Mouse (Mus musculus): ENCODE data around the gene Tnfaip8l3. TPM values are rescaled to one million over a fixed set of nuclear protein-coding genes. Genes with fewer than 3 reads are reported as not detected.
"Not testable (repeated sequence)": the region's sequence is repeated elsewhere in the genome, so short reads cannot be mapped to it uniquely, and the experiment has no call there.

The Tnfaip8l3 gene
- polyA plus RNA-seq, 1 experiment: 3.2 TPM

DNA sequence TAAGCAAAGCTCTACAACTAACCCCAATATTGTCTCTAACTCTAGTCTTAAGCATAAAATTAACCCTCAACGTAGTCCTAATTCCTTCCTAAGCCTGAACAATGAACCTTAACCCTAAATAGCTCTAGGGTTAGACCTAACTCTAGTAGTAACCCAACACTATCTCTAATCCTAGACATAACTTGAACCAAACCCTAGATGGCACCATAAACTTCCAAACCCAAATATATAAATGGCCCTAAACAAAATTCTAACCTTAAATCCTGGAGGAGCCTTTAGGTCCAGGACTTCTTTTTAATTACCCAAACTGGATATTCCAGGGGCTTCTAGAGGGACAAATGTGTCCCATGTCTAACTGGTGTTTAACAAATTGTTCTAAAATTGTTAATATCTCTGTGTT, 73.7 kb downstream of the Tnfaip8l3 start:
- Histone ChIP-seq H3K27me3 (ENCODE audit: control insufficient read depth, insufficient read depth, low read length) (no peaks in the 10 kb centered on the region), H3K4me1 (ENCODE audit: control insufficient read depth, insufficient read depth, insufficient read length, low read length) (no peaks in the 10 kb centered on the region; the same call in 1 of the 2 replicates), H3K36me3 (ENCODE audit: control insufficient read depth, insufficient read depth, low read length) (no peaks in the 10 kb centered on the region), H3K27ac (ENCODE audit: insufficient read depth, low read depth, low read length) (no peak overlapping the region), H3K4me3 (ENCODE audit: low read depth, low read length) (no peak overlapping the region)
- TF ChIP-seq POLR2A (IDR thresholded peaks at IDR 0.05; ENCODE audit: low read depth, low read length) (no peak), CTCF (IDR thresholded peaks at IDR 0.05; ENCODE audit: extremely low read depth, insufficient read length, insufficient replicate concordance, low read depth, low read length) (no peak)
- WGBS: 57% methylated on average over 1 of the region's 1 CpGs

- not testable (repeated sequence) for H3K36me3 ChIP-seq (ENCODE audit: control insufficient read depth, insufficient read depth, low read length); H3K4me1 ChIP-seq (ENCODE audit: control insufficient read depth, insufficient read depth, insufficient read length, low read length); H3K27ac ChIP-seq (ENCODE audit: insufficient read depth, low read depth, low read length); H3K4me3 ChIP-seq (ENCODE audit: low read depth, low read length); H3K27me3 ChIP-seq (ENCODE audit: control insufficient read depth, insufficient read depth, low read length)
Measured at GRCm38 (mm10) chr9:53992567-53992966, 75.6 kb downstream of the Tnfaip8l3 start.

DNA sequence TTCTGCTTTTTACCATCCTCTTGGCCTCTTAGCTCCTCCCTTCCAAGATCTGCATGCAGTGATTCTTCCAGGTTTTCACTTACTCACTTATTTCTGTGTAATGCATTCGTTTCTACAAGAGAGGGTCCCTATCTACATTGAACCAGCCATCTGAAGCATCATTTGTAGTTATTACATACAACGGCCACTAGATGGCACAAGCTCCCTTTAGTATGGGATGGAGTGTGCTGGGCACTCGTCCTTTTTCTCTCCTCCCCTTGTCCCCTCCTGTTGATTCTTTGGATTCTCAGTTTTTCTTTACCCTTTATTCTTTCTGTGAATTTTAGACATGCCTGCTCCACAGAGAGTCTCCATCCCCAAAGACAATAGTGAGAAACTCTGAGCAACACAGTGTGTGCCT, 77.3 kb downstream of the Tnfaip8l3 start:
- no peaks in the 10 kb centered on the region; the same call in 1 of the 2 replicates for H3K4me1 ChIP-seq (ENCODE audit: control insufficient read depth, insufficient read depth, insufficient read length, low read length)
- TF ChIP-seq CTCF (IDR thresholded peaks at IDR 0.05; ENCODE audit: extremely low read depth, insufficient read length, insufficient replicate concordance, low read depth, low read length): peak; percentile 17; the same call in 1 of the 2 replicates
- TF ChIP-seq POLR2A (IDR thresholded peaks at IDR 0.05; ENCODE audit: low read depth, low read length): no peak
- no peaks in the 10 kb centered on the region for H3K36me3 ChIP-seq (ENCODE audit: control insufficient read depth, insufficient read depth, low read length)
- no peak overlapping the region for H3K4me3 ChIP-seq (ENCODE audit: low read depth, low read length)
- 2% methylated on average over 3 of the region's 3 CpGs for WGBS
- H3K27ac ChIP-seq (ENCODE audit: insufficient read depth, low read depth, low read length): no peak overlapping the region
- no peaks in the 10 kb centered on the region for H3K27me3 ChIP-seq (ENCODE audit: control insufficient read depth, insufficient read depth, low read length)

- H3K27me3 ChIP-seq (ENCODE audit: control insufficient read depth, insufficient read depth, low read length): no peaks in the 10 kb centered on the region
- H3K4me3 ChIP-seq (ENCODE audit: low read depth, low read length): no peak overlapping the region
- H3K4me1 ChIP-seq (ENCODE audit: control insufficient read depth, insufficient read depth, insufficient read length, low read length): no peaks in the 10 kb centered on the region
- WGBS: 23% methylated on average over 3 of the region's 3 CpGs
- no peaks in the 10 kb centered on the region for H3K36me3 ChIP-seq (ENCODE audit: control insufficient read depth, insufficient read depth, low read length)
- no peak overlapping the region for H3K27ac ChIP-seq (ENCODE audit: insufficient read depth, low read depth, low read length)
- TF ChIP-seq POLR2A (IDR thresholded peaks at IDR 0.05; ENCODE audit: low read depth, low read length) (no peak), CTCF (IDR thresholded peaks at IDR 0.05; ENCODE audit: extremely low read depth, insufficient read length, insufficient replicate concordance, low read depth, low read length) (no peak)
Measured at GRCm38 (mm10) chr9:53986972-53987371, 81.2 kb downstream of the Tnfaip8l3 start.

DNA sequence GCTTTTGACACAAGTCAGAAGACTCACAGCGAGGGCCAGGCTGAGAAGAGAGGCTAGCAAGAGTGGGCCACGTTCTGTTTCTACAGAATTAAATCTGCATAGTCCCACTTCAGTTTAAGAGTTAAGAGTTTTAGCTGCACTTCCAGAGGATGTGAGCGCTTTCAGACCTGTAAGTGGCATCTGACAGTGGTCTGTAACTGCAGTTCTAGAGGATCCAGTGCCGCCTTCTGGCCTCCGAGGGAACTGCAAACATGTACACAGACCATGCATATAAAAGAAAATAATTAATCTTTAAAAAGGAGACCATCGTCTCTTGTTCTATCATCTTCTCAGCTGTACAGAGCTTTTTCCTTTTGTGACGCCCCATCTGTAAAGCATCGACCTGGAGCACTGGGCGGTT, 83.3 kb downstream of the Tnfaip8l3 start:
- 32% methylated on average over 9 of the region's 9 CpGs for WGBS
- Histone ChIP-seq H3K4me1 (ENCODE audit: control insufficient read depth, insufficient read depth, insufficient read length, low read length) (no peaks in the 10 kb centered on the region), H3K36me3 (ENCODE audit: control insufficient read depth, insufficient read depth, low read length) (no peaks in the 10 kb centered on the region), H3K27me3 (ENCODE audit: control insufficient read depth, insufficient read depth, low read length) (no peaks in the 10 kb centered on the region), H3K4me3 (ENCODE audit: low read depth, low read length) (no peak overlapping the region), H3K27ac (ENCODE audit: insufficient read depth, low read depth, low read length) (no peak overlapping the region)
- TF ChIP-seq POLR2A (IDR thresholded peaks at IDR 0.05; ENCODE audit: low read depth, low read length): no peak
- TF ChIP-seq CTCF (IDR thresholded peaks at IDR 0.05; ENCODE audit: extremely low read depth, insufficient read length, insufficient replicate concordance, low read depth, low read length): peak; percentile 32; the same call in 1 of the 2 replicates

GRCm38 (mm10) chr9:53975122-53975518, 93.1 kb downstream of the Tnfaip8l3 start, which contains the start of gene Elmod1:
Gene Elmod1, minus strand, starts transcription at chr9:53975301.
- Histone ChIP-seq H3K4me1 (ENCODE audit: control insufficient read depth, insufficient read depth, insufficient read length, low read length) (peaks cover 2% of the 10 kb centered on the region; the same call in 1 of the 2 replicates), H3K4me3 (ENCODE audit: low read depth, low read length) (peak within 1 kb of the TSS; percentile 43), H3K27ac (ENCODE audit: insufficient read depth, low read depth, low read length) (no peak within 1 kb of the TSS), H3K36me3 (ENCODE audit: control insufficient read depth, insufficient read depth, low read length) (no peaks in the 10 kb centered on the region), H3K27me3 (ENCODE audit: control insufficient read depth, insufficient read depth, low read length) (peaks cover 22% of the 10 kb centered on the region)
- 2% methylated on average over 36 of the region's 36 CpGs for WGBS
- TF ChIP-seq CTCF (IDR thresholded peaks at IDR 0.05; ENCODE audit: extremely low read depth, insufficient read length, insufficient replicate concordance, low read depth, low read length) (no peak), POLR2A (IDR thresholded peaks at IDR 0.05; ENCODE audit: low read depth, low read length) (no peak)

DNA sequence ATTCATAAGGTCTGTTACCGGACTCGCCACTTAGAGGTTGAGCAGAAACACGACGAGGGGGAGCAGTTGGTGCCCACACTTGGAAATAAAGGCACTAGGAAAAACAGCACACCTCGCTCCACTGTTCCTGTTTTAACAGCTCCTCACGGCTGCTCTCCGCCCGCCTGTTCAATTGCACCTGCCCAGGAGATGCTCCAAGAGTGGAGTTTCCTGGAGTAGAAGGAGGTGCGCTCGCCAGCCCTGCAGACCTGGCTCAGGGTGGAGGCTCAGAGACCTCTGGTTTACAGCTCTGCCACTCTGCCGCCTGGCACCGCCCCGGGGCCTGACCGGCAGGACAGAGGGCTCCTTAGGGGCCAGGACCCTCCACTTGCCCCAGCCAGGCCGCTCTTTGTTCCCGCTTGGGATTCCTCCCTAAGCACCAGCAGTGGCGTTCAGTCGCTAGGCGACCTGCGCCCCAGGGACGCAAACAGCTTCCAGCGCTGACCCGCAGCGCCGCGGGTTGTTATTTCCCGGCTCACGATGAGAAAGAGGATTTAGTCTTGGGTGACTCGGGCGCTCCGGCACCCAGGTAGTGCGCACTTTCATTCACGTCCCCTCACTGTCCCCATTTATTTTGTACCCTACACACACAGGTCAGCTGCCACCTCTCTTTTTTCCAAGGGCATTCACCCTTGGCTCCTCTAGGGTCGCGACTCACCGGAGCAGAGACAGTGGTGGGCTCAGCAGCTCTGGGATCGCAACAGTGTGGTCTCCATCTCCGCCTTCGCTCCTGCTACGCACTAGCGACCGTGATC, 93.7 kb downstream of the Tnfaip8l3 start:
- Histone ChIP-seq H3K4me1 (ENCODE audit: control insufficient read depth, insufficient read depth, insufficient read length, low read length) (peaks cover 2% of the 10 kb centered on the region; the same call in 1 of the 2 replicates), H3K36me3 (ENCODE audit: control insufficient read depth, insufficient read depth, low read length) (no peaks in the 10 kb centered on the region), H3K4me3 (ENCODE audit: low read depth, low read length) (peak overlapping the region; percentile 43), H3K27ac (ENCODE audit: insufficient read depth, low read depth, low read length) (no peak overlapping the region), H3K27me3 (ENCODE audit: control insufficient read depth, insufficient read depth, low read length) (peaks cover 22% of the 10 kb centered on the region)
- no peak for TF ChIP-seq POLR2A (IDR thresholded peaks at IDR 0.05; ENCODE audit: low read depth, low read length)
- TF ChIP-seq CTCF (IDR thresholded peaks at IDR 0.05; ENCODE audit: extremely low read depth, insufficient read length, insufficient replicate concordance, low read depth, low read length): no peak
- 2% methylated on average over 42 of the region's 42 CpGs for WGBS

Data from small intestine, adult 2 months (tissue).